Mouse (Mus musculus) G1E-ER4 (cell line): ENCODE measurements around the gene Zbtb20. TPM values are rescaled to one million over a fixed set of nuclear protein-coding genes. Genes with fewer than 3 reads are reported as not detected.

ENCODE experiments used
- GATA1 ChIP-seq: IDR thresholded peaks from one replicate; pipeline ENCODE4 v1.8.0; 2012; ENCODE audit warnings: low read length, inconsistent platforms
- polyA plus RNA-seq: library from polyadenylated mRNA; stranded (reverse); fragments of >175 nt; gene quantifications from 2 replicates; pipeline ENCODE4 v1.2.3, GENCODE M21; 2012

Zbtb20 gene
- polyA plus RNA-seq, 1 experiment, result 0.58 TPM

GRCm38 (mm10) chr16:43508166-43508998 is 632.7 kb downstream of the Zbtb20 start:
- no peak for TF ChIP-seq GATA1

- TF ChIP-seq GATA1, result no peak
These were observed 634.8 kb downstream of the Zbtb20 start for GRCm38 (mm10) chr16:43510516-43510915.

GRCm38 (mm10) chr16:43511531-43511930 is 635.9 kb downstream of the Zbtb20 start:
- TF ChIP-seq GATA1, result no peak

- no peak for TF ChIP-seq GATA1
These were observed 638.3 kb downstream of the Zbtb20 start for GRCm38 (mm10) chr16:43513933-43514332.

GRCm38 (mm10) chr16:43515538-43515937 is 639.9 kb downstream of the Zbtb20 start:
- no peak for TF ChIP-seq GATA1

- TF ChIP-seq GATA1, result no peak
These were observed 644.6 kb downstream of the Zbtb20 start for GRCm38 (mm10) chr16:43520274-43520673.

- no peak for TF ChIP-seq GATA1
These were observed 646.8 kb downstream of the Zbtb20 start for GRCm38 (mm10) chr16:43522482-43522881.

GRCm38 (mm10) chr16:43524179-43524578 is 648.5 kb downstream of the Zbtb20 start:
- TF ChIP-seq GATA1, result no peak

GRCm38 (mm10) chr16:43525624-43526023 is 649.9 kb downstream of the Zbtb20 start:
- TF ChIP-seq GATA1, result no peak

GRCm38 (mm10) chr16:43528300-43528699 is 652.6 kb downstream of the Zbtb20 start:
- no peak for TF ChIP-seq GATA1

- no peak for TF ChIP-seq GATA1
These were observed 655.6 kb downstream of the Zbtb20 start for GRCm38 (mm10) chr16:43531328-43531727.

GRCm38 (mm10) chr16:43534103-43534502 is 658.4 kb downstream of the Zbtb20 start:
- TF ChIP-seq GATA1, result no peak

GRCm38 (mm10) chr16:43535912-43536311 is 660.2 kb downstream of the Zbtb20 start:
- no peak for TF ChIP-seq GATA1

- TF ChIP-seq GATA1, result no peak
These were observed 661.5 kb downstream of the Zbtb20 start for GRCm38 (mm10) chr16:43537163-43537562.

GRCm38 (mm10) chr16:43539659-43540096 is 664.0 kb downstream of the Zbtb20 start:
- no peak for TF ChIP-seq GATA1

GRCm38 (mm10) chr16:43540108-43540507 is 664.4 kb downstream of the Zbtb20 start:
- TF ChIP-seq GATA1, result no peak

GRCm38 (mm10) chr16:43540546-43541167 is 665.0 kb downstream of the Zbtb20 start:
- no peak for TF ChIP-seq GATA1
